Mouse (Mus musculus): ENCODE measurements around the gene Adh7. TPM values are rescaled to one million over a fixed set of nuclear protein-coding genes. Genes with fewer than 3 reads are reported as not detected.

The Adh7 gene
- total RNA-seq, 1 experiment from 2014 or later: not detected

DNA sequence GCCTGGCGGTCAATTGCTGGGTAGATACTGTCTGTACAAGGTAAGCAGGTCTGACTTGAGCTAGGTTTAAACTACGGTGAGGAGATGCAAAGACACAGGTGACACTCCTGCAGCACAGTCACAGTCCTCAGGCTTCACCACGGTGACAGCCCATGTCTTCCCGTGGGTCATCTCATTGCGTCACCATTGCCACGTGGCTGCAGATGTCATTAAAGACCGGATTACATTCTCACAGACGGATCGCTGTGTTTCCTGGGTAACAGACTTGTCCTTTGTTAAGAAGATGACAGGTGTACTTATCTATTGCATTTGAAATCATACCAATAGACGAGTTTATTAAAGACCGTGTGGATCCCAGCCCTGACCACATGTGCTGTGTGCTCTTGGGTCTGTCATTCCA lies 3.6 kb downstream of the Adh7 start:
- ATAC-seq (ENCODE audit: extremely low read depth, insufficient number of reproducible peaks, low FRiP score, poor library complexity, severe bottlenecking): no peak

GRCm38 (mm10) chr3:138222511-138222910 lies 5.0 kb downstream of the Adh7 start:
- no peak for ATAC-seq (ENCODE audit: extremely low read depth, insufficient number of reproducible peaks, low FRiP score, poor library complexity, severe bottlenecking)

- ATAC-seq (ENCODE audit: extremely low read depth, insufficient number of reproducible peaks, low FRiP score, poor library complexity, severe bottlenecking): peak; percentile 58; the same call in 1 of the 2 replicates
Observed at GRCm38 (mm10) chr3:138222952-138223351, 5.4 kb downstream of the Adh7 start.

DNA sequence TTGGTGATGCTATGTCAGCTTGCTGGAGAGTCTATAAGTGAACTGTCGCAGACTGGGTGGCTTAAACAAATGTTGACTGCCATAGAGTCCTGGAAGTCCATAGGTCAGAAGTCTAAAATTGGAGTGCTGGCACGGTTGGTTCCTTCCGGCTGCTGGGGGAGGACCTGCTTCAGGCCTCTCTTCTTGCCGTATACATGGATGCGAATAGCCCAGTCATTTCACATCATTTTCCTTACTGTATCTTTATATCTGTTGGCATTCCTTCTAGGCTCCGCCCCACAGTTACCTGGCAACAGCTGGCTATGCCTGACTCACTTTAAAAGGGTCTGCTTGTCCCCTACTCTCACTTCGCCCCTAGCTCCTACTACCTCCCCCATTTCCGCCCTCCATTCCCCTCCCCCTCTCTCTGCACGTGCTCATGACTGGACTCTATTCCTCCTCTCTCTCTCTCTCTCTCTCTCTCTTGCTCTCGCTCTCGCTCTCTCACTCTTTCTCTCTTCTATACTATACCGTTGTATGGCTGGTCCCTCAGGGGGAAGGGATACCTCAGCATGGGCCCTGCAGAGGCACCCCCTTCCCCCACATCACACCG lies 6.9 kb downstream of the Adh7 start:
- no peak for ATAC-seq (ENCODE audit: extremely low read depth, insufficient number of reproducible peaks, low FRiP score, poor library complexity, severe bottlenecking)

- ATAC-seq (ENCODE audit: extremely low read depth, insufficient number of reproducible peaks, low FRiP score, poor library complexity, severe bottlenecking): no peak
Observed at GRCm38 (mm10) chr3:138225331-138225730, 7.8 kb downstream of the Adh7 start.

- ATAC-seq (ENCODE audit: extremely low read depth, insufficient number of reproducible peaks, low FRiP score, poor library complexity, severe bottlenecking): no peak
Observed at GRCm38 (mm10) chr3:138225853-138226252, 8.3 kb downstream of the Adh7 start.

GRCm38 (mm10) chr3:138226476-138226875 lies 8.9 kb downstream of the Adh7 start:
- ATAC-seq (ENCODE audit: extremely low read depth, insufficient number of reproducible peaks, low FRiP score, poor library complexity, severe bottlenecking): no peak

GRCm38 (mm10) chr3:138227082-138227481 lies 9.5 kb downstream of the Adh7 start:
- no peak for ATAC-seq (ENCODE audit: extremely low read depth, insufficient number of reproducible peaks, low FRiP score, poor library complexity, severe bottlenecking)

- ATAC-seq (ENCODE audit: extremely low read depth, insufficient number of reproducible peaks, low FRiP score, poor library complexity, severe bottlenecking): no peak
Observed at GRCm38 (mm10) chr3:138227782-138228181, 10.2 kb downstream of the Adh7 start.

DNA sequence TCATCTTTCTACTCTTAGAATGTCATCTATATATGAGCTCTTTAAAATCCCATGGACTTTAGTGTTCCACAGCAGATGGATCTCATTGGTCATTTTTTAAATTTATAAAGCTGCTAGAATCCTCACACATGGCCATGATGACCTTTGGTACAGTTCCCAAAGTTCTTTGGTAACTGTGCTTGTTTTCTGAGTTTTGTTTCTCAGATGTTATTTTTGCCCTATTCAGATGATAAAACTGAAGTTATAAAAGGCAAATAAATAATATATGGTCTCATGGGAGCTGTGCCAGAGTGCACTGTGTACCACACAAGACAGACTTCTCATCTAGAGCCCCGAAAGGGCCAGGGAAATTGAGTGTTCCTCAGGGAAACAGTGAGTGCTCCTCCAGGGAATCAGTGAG lies 11.9 kb downstream of the Adh7 start:
- ATAC-seq (ENCODE audit: extremely low read depth, insufficient number of reproducible peaks, low FRiP score, poor library complexity, severe bottlenecking): no peak

DNA sequence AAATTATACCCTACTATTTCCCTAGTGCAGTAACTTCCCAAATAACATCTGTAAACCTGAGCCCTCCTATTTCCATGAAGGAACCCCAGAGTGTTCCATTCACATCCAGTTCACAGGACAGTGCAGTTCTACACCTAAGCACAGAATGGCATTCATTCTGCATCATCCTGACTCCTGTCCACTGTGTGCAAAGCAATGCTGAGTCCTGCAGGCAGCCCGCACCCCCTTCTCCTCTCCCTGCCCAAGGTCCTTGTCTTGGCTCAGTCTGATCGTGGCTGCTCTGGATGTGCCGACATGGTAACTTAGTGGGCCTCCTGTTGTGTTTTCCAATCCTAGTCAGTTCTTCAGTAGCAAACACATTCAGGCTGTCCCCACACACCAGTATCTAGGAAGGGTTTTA lies 12.7 kb downstream of the Adh7 start:
- ATAC-seq (ENCODE audit: extremely low read depth, insufficient number of reproducible peaks, low FRiP score, poor library complexity, severe bottlenecking): no peak

- no peak for ATAC-seq (ENCODE audit: extremely low read depth, insufficient number of reproducible peaks, low FRiP score, poor library complexity, severe bottlenecking)
Observed at GRCm38 (mm10) chr3:138231531-138231930, 14.0 kb downstream of the Adh7 start.

DNA sequence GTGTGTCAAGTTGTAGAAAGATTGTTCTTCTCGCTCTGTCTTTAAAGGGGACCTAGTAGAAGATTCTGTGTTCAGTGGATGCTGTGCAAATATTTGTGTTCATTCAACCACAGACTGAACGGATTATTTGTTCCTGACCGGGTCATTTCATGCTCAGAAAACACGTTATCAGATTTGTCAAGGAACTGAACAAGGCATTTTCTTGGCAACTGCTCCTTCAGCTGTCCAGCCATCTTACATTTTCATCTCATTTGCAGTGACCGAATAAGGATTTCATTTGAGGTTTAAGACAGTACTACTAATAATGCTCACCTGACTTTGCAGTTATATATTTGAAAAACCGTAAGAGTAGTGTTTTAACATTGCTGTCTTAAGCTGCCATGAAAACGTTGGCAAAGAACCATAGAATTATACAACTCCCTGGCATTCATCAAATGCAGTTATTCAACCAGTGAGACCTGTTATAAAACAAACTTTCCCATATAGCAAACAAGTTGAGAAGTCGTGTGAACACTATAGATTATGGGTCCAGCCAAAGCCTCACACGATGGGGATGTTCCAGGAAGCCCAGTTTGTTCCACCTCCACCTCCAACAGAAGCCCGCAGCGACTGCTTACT lies 19.1 kb downstream of the Adh7 start:
- ATAC-seq (ENCODE audit: extremely low read depth, insufficient number of reproducible peaks, low FRiP score, poor library complexity, severe bottlenecking): no peak

DNA sequence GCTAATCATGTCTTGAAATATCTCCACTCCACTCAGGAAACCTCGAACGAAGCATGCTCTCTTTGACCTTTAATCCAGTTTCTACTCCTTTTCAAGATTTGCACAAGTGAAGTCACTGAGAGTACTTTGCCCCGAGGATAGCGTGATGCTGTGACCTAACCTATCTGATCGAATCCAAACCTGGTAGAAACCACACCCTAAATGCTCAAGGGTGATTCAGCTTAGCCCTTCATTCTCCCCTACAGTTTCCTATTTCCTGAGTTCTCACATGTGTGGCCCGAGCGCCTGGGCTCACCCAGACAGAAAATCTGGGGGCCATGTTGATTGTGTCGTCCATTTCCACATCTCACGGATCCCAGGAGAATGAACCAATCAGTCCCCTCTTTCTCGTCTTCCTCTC lies 20.5 kb downstream of the Adh7 start:
- no peak for ATAC-seq (ENCODE audit: extremely low read depth, insufficient number of reproducible peaks, low FRiP score, poor library complexity, severe bottlenecking)

DNA sequence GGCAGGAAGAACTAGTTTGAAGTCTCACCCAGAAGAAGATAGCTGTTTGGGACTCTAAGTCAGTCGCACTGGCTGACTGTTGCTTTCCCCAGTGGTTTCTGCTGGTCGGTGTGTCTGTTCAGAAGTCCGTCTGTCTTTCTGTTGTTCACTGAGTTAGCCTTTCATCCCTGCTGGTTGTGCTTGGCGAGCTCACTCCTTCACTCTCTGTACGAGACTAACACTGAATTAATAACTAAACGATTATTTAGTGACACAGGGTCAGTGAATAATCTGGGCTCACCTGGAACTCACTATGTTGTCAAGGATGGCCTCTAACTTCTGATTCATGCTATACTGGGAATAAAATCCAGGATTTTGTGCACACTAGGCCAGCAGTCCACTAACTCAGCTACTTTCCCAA lies 21.9 kb downstream of the Adh7 start:
- ATAC-seq (ENCODE audit: extremely low read depth, insufficient number of reproducible peaks, low FRiP score, poor library complexity, severe bottlenecking): no peak

DNA sequence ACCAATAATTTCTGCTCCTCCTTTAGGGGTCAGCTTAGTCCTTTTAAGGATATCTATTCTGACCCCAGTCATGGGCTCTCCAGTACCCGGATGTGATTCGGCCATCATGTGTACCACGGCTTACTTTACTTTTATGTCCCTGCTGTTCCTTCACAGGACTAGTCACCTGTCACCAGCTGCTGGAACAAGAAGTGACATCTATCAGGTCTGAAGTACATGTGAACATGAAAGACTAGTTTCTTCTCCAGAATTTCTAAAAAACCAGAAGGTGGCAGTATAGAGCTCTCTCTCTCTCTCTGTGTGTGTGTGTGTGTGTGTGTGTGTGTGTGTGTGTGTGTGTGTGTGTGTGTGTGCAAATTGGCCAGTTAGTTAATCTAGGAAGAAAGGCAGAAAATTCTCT lies 22.9 kb downstream of the Adh7 start:
- ATAC-seq (ENCODE audit: extremely low read depth, insufficient number of reproducible peaks, low FRiP score, poor library complexity, severe bottlenecking): no peak

DNA sequence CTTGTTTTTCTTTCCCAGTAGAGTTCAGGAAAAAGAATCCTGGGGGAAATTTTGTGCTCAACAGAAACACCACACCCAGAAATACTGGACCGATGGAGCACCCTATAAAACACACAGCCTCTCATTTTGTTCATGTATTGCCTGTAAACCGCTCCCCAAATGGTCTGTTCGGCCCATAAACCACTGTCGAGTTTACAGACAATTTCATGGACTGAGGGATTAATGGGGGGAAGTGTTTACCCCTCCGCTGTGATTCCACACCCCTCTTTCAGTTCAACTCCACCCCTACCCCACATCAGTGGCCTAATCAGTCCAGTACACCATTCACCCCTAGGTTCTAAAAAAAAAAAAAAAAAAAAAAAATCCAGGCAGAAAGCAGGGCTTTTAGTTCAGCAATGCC lies 23.4 kb downstream of the Adh7 start:
- no peak for ATAC-seq (ENCODE audit: extremely low read depth, insufficient number of reproducible peaks, low FRiP score, poor library complexity, severe bottlenecking)

DNA sequence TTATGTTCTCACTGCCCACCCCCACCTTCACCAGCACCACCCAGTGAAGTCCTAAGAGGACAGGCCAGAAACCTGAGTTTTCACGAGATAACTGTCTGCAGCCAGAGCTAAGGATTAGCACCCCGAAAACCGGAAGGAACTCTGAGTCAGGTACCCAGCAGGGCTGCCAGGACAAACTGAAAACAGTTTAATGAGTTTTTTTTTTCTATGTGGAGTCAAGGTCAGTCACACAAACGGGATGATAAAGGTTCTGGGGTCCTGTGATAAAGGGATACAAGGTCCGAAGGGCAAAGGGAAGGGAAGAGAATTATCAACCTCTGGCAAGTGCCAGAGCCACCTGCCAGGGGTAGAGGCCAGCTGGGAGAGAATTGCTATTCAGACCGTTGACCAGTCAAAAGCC lies 23.8 kb downstream of the Adh7 start:
- no peak for ATAC-seq (ENCODE audit: extremely low read depth, insufficient number of reproducible peaks, low FRiP score, poor library complexity, severe bottlenecking)

DNA sequence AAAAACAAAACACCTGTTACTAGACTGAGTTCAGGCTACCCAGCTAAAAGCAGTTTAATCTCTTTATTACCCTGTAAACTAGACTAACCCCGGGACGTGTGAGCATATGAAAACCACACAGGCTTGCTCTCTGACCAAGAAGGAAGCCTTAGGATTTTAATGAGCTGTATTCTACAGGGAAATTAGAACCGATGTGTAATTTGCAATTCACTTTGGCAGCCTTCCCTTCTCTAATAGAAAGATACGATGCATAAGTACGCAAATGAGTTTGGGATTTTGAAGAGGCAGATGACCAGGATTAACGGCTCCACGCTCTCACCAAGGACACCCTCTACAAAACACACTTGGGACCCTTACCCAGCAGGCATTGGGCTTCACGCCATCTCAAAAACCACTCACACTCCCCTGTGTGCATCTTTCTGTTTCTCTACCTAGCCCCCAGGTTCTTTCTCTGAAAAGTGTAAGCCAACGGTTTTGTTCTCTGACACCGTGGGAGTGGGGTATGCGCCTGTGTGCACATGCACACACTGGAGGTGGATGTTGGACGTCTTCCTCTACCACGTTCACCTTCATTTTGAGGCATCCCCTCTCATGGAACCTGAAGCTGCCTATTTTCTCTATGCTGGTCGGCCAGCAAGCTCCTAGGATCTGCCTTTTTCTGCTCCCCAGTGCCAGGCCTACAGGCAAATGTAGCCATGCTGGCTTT lies 24.6 kb downstream of the Adh7 start:
- no peak for ATAC-seq (ENCODE audit: extremely low read depth, insufficient number of reproducible peaks, low FRiP score, poor library complexity, severe bottlenecking)

- ATAC-seq (ENCODE audit: extremely low read depth, insufficient number of reproducible peaks, low FRiP score, poor library complexity, severe bottlenecking): no peak
Observed at GRCm38 (mm10) chr3:138242933-138243332, 25.4 kb downstream of the Adh7 start.

Measured in neutrophil, adult 5-6 weeks (primary cell).